Mouse (Mus musculus): ENCODE measurements around the gene Slc24a2. TPM values are rescaled to one million over a fixed set of nuclear protein-coding genes. Genes with fewer than 3 reads are reported as not detected.

The Slc24a2 gene
- total RNA-seq, 2 experiments from 2014 or later: 16.7 to 20.7 TPM

DNA sequence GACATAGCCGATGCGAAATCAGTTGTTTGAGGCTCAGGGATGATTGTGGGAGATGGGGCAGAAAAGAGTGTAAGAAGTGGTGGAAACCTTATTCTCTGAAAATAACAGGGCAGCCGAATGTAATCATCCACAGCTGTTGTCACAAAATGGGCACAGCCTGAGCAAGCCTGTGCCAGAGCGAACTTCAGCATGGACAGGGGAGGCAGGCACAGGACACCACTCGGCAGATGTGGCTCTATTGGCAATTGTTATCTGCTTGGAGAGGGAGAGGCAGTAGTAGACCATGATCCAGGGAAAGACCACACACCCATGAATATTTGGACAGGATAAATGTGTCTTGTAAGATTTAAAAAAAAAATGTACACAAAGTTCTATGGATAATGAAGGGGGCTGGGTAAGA lies 253.0 kb downstream of the Slc24a2 start:
- DNase-seq (ENCODE audit: low spot score in 2 of 2): no peak

DNA sequence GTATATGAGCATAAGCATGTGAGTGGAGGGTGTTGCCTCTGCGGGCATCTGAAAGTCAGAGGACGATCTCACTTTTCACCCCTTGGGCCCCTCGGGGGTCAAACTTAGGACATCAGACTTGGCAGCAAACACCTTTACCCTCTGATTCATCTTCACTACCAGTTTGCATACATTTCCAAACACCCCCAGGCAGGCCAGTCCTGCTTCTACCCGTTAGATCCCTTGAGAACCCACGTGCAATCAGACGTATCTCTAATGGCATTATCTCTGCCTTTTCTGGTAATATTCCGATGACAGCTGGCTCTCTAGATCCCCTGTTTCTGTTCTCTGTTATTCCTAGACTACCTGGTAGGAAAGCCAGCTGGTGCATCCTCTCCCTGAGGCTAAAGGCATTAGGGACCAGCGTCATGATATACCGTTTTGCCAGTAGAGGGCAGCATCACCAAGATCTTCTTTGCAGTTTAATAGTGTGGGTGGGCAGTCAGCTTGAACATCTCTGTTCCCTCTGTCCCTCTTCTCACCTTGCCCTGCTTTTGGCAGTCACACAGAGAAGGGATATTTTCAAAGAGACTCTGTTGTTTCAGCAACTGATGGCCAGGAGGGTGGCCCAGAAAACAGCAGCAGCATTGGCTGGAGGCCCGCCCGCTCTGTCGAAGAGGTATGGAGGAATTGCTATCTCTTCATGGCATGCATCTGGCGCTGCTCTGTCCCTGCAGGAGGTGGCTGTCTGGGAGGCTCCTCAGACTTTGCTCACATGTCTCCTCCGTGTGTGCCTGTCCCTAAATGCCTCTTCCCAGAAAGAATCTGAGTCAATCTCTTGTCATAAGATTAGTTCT lies 272.5 kb downstream of the Slc24a2 start:
- peak; percentile 36 to 38 for DNase-seq (ENCODE audit: low spot score in 2 of 2)

DNA sequence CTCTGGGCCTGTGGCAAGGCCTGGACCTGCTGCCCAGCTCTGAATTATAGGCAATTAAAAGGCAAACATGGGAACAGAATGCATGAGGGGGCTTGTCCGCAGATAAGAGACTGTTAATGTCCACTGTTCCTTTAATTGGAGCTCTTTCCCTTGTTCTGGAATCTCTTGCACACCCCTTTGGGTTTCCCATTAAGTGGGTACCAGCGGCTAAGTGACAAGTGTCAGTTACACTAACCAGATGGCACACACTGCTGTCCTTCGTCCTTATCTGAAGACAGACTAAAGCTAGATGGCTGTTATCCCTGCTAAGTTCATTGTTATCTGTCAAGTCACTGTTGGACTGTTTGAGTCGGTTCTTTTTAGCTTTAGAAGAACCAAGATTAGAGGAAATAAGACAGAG lies 274.8 kb downstream of the Slc24a2 start:
- no peak for DNase-seq (ENCODE audit: low spot score in 2 of 2)

DNA sequence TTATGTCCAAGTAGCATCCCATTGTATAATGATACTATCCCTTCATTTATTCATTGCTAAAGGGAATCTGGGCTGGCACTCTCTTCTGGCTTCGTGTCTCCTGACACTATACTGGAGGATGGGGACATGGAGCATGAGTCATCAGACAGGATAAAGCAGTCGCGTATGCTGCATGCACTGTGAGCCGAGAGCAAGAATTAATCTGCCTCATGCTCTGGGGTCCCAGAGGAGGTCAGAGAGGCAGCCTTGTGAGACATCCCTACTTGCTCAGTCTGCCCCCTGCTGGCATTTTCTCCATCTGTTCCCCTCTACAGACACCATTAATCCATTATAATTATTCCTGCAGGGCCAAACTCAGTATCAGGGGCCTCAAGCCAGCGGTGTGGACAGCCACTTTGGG lies 276.8 kb downstream of the Slc24a2 start:
- no peak for DNase-seq (ENCODE audit: low spot score in 2 of 2)

DNA sequence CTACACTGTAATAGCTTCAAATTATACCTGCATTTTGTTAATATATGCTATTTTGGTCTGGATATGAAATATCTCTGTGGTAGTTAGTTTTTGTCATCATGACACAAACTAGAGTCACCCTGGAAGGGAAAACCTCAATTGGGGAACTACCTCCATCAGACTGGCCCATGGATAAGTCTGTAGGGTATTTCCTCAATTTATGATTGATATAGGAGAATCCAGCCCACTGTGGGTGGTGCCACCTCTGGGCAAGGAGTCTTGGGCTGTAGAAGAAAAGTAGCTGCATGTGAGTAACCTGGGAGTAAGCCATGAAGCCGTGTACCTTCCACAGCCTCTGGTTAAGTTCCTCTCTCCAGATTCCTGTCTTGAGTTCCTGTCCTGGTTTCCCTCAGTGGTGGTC lies 281.5 kb downstream of the Slc24a2 start:
- DNase-seq (ENCODE audit: low spot score in 2 of 2): no peak

DNA sequence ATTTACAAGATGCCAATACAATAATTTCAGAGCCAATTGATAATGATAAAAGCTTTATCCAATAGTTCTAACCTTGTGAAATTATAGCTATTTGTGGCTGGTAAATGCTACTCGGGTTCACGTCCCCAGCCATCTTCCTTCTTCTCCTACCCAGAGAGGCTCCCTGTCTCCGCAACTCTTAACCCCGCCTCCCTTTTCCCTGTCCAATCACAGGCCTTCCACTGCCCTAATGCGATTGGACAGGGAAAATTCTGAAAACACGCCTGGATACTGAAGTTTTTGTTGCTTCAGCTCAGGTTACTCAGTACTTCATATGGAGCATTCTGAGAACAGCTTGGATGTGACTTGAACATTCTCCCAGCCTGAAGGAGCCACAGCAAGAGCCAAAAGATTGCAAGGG lies 287.0 kb downstream of the Slc24a2 start:
- no peak for DNase-seq (ENCODE audit: low spot score in 2 of 2)

DNA sequence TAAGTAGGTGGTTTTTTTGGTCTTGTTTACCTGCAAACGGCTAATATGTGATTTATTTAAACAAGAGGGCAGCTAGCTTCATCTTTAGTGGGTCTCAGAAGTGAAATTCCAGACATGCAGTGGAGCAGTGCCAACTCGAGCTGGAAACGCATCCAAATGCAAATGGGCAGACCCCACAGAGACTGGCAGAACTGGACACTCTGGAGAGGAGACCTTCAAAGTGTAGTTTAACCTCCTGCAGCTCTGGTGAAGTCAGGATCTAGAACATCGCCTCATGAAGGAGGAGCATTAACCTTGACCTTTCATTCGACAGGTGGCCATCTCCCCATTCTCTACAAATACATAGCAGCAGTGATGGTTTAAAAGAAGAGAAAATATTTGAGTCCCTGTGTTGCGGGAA lies 287.6 kb downstream of the Slc24a2 start:
- DNase-seq (ENCODE audit: low spot score in 2 of 2): no peak

DNA sequence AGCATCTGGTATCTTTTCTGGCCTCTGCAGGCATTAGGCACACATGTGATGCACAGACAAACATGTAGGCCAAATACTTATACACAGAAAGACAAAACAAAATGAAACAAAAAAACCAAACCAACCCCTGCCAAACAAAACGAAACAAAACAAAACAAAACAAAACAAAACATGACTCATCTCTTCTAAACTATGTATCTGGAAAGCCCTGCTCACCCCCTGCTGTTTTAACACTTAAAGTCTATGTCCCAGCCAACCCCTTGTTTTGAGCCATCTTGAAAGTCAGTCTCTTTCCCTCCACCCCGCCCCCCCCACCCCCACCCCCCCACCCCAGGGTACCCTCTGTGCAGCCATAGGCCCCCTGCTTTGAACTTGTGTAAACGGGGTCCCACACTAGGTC lies 293.6 kb downstream of the Slc24a2 start:
- DNase-seq (ENCODE audit: low spot score in 2 of 2): no peak

DNA sequence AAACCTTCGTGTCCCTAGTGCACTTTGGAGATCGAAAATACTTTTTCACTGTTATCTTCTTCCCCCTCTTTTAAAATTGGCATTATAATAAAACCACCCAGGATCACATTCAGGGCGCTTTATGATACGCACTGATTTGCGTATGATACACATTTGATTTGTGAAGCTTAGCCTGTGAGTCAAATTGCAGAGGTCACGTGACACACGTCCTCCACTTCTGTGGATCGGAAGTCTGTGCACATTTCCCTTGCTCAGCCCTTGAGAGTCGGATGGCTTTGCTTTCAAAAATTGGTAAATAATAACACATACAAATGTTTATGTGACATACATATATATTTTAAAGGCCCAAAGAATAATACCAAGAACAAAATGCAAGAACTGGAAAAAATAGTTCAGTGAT lies 294.1 kb downstream of the Slc24a2 start:
- DNase-seq (ENCODE audit: low spot score in 2 of 2): no peak
